Mouse (Mus musculus) forebrain, embryonic 12.5 days (tissue): ENCODE results near the gene Ppp6r2. TPM values are rescaled to one million over a fixed set of nuclear protein-coding genes. Genes with fewer than 3 reads are reported as not detected.
A peak's percentile ranks its signal among the peaks of the same experiment; 100 is the strongest.

Experiments
- ATAC-seq: fragments of 200-750 bp; cut with Nextera tagmentation; 2 replicates; pipeline ENCODE4 v1.8.0; 2017; ENCODE audit warnings: moderate TSS enrichment; ENCODE audit not compliant: low FRiP score
- H3K27ac ChIP-seq: fragments of 300-500 bp; sonication (generic); 2 replicates; pipeline ENCODE4 v1.5.1; 2016; ENCODE audit warnings: mild to moderate bottlenecking
- H3K27me3 ChIP-seq: fragments of 300-500 bp; sonication (generic); 2 replicates; pipeline ENCODE4 v1.6.1; 2016; ENCODE audit warnings: mild to moderate bottlenecking
- H3K36me3 ChIP-seq: fragments of 300-500 bp; sonication (generic); replicated peaks from 2 replicates; pipeline ENCODE4 v1.6.1; 2016; ENCODE audit warnings: mild to moderate bottlenecking
- H3K4me1 ChIP-seq: fragments of 300-500 bp; sonication (generic); 2 replicates; pipeline ENCODE4 v1.6.1; 2016
- H3K4me2 ChIP-seq: fragments of 300-500 bp; sonication (generic); 2 replicates; pipeline ENCODE4 v1.6.1; 2016; ENCODE audit warnings: mild to moderate bottlenecking, moderate library complexity
- H3K4me3 ChIP-seq: fragments of 300-500 bp; sonication (generic); replicated peaks from 2 replicates; pipeline ENCODE4 v1.5.1; 2016; ENCODE audit warnings: mild to moderate bottlenecking
- H3K9ac ChIP-seq: fragments of 300-500 bp; sonication (generic); 2 replicates; pipeline ENCODE4 v1.6.1; 2016; ENCODE audit warnings: mild to moderate bottlenecking
- H3K9me3 ChIP-seq: fragments of 300-500 bp; sonication (generic); 2 replicates; pipeline ENCODE4 v1.6.1; 2016
- WGBS: fragments of 180-500 bp; shearing (Covaris S2); methylation state at CpG from one replicate; pipeline ENCODE4 v1.1.7; 2016; 5-methylcytosine and 5-hydroxymethylcytosine counted together
- microRNA-seq: library from miRNA; unstranded; fragments of <30 nt; microRNA quantifications from one replicate; pipeline ENCODE4, GENCODE M21; 2017
- polyA plus RNA-seq: library from polyadenylated mRNA; unstranded; fragments of >200 nt; fragmentation: Nextera tagmentation; extraction: Ambion mirVana; gene quantifications from 2 replicates; pipeline ENCODE4 v1.2.1, GENCODE M21; 2016

The Ppp6r2 gene
- polyA plus RNA-seq, 1 experiment from 2014 or later, result 47.1 TPM

DNA sequence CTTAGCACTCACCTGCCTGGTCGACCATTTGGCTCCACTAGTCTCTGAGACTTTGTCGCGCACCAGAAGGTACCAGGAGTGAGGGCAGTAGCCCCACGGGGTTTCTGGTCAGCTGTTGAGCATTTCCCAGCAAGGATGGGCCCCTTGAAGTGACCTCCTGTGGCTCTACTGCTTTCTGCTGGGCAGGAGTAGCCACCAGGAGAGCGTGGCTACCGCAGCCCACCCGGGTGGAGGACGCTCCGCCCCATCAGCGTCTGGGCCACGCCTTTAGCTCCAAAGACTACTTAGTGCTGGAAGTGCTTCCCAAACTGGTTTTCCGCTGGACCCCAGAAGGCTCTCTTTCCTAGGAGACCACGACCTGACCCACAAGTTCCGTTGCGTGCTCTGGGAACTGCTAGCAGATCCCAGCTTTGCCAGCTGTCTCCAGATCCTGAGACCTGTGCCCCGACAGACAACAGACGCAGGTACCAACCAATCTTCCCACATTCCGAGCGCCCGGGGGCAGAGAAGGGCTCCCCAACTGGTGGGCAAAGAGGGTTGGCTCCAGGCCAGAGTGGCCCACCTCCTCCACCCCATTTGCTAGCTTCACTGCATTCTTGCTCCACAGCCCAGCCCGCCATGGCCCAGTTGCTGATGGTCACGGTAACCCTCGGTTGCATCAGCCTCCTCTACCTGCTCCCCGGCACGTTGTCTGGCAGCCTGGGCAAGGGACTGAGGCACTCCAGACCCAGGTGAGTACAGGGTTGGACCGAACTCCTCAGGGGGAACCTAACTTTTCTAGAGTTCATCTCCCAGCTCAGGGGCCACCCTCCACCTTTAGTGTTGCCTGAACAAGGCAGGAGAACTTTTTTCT is 111.5 kb downstream of the Ppp6r2 start, which contains the start of gene Adm2:
Adm2 (plus strand) TSS at position 51 of the 853 bp plus-strand sequence.
- H3K4me1 ChIP-seq, result peaks cover 9% of the 10 kb centered on the region; the same call in 1 of the 2 replicates
- 10% methylated on average over 26 of the region's 26 CpGs for WGBS
- peak within 1 kb of the TSS; percentile 38 for H3K4me2 ChIP-seq
- no peak within 1 kb of the TSS for H3K4me3 ChIP-seq
- H3K36me3 ChIP-seq, result no peaks in the 10 kb centered on the region
- ATAC-seq, result no peak
- no peak within 1 kb of the TSS for H3K9ac ChIP-seq
- H3K9me3 ChIP-seq, result no peaks in the 10 kb centered on the region
- H3K27me3 ChIP-seq, result peaks cover 30% of the 10 kb centered on the region
- H3K27ac ChIP-seq, result no peak within 1 kb of the TSS

DNA sequence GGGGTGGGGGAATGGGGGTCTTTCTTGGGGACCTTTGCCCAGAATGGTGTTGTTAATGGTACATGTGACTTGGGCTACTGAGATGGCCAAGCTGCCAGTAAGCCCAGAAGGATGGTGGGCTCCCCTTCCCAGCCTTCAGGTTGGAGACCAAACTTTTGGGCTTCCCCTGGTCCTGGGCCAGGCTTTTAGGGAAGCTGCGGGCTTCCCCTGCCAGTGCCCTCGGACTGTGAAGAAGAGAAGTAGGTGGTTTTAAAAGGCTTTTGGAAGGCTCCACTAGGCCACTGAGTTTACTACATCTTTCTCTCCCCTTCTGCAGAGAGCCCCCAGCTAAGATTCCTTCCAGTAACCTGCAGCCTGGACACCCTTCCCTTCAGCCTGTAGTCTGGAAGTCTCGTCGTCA is 112.3 kb downstream of the Ppp6r2 start:
- Histone ChIP-seq H3K36me3 (no peaks in the 10 kb centered on the region), H3K4me3 (no peak overlapping the region), H3K27ac (no peak overlapping the region), H3K9me3 (no peaks in the 10 kb centered on the region), H3K4me1 (peaks cover 9% of the 10 kb centered on the region; the same call in 1 of the 2 replicates), H3K4me2 (no peak overlapping the region), H3K9ac (no peak overlapping the region), H3K27me3 (peaks cover 30% of the 10 kb centered on the region)
- WGBS, result 89% methylated on average over 4 of the region's 4 CpGs
- ATAC-seq, result no peak

DNA sequence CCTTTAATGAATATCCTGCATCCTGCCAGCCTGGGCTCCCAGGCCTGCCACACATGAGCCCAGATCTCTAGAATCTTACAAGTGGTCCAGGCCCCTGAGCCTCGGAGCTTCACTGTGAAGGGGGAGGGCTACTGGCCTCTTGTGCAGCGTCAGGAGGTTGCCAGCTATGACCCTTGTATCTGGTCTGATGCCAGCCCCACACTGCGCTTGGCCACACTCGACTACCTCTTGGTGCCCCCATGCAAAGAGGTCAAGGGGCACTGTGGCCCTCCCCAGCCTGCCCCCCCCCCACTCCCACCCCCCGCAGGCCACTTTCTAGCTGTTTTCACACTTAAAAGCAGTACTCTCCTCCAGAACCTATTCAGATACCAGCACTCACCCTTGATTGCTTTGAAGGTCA is 115.1 kb downstream of the Ppp6r2 start:
- 73% methylated on average over 5 of the region's 5 CpGs for WGBS
- Histone ChIP-seq H3K4me3 (no peak overlapping the region), H3K4me1 (peaks cover 9% of the 10 kb centered on the region; the same call in 1 of the 2 replicates), H3K27me3 (peaks cover 22% of the 10 kb centered on the region), H3K9me3 (no peaks in the 10 kb centered on the region), H3K36me3 (no peaks in the 10 kb centered on the region), H3K27ac (no peak overlapping the region), H3K4me2 (no peak overlapping the region), H3K9ac (no peak overlapping the region)
- ATAC-seq, result no peak

GRCm38 (mm10) chr15:89334271-89334670 is 122.9 kb downstream of the Ppp6r2 start, which contains the start of gene Miox:
Gene Miox, plus strand, starts transcription at chr15:89334398.
- no peak for ATAC-seq
- Histone ChIP-seq H3K4me1 (no peaks in the 10 kb centered on the region), H3K27ac (no peak within 1 kb of the TSS), H3K27me3 (no peaks in the 10 kb centered on the region), H3K4me2 (no peak within 1 kb of the TSS), H3K9ac (no peak within 1 kb of the TSS), H3K36me3 (no peaks in the 10 kb centered on the region), H3K4me3 (no peak within 1 kb of the TSS), H3K9me3 (no peaks in the 10 kb centered on the region)
- WGBS, result 90% methylated on average over 7 of the region's 7 CpGs

DNA sequence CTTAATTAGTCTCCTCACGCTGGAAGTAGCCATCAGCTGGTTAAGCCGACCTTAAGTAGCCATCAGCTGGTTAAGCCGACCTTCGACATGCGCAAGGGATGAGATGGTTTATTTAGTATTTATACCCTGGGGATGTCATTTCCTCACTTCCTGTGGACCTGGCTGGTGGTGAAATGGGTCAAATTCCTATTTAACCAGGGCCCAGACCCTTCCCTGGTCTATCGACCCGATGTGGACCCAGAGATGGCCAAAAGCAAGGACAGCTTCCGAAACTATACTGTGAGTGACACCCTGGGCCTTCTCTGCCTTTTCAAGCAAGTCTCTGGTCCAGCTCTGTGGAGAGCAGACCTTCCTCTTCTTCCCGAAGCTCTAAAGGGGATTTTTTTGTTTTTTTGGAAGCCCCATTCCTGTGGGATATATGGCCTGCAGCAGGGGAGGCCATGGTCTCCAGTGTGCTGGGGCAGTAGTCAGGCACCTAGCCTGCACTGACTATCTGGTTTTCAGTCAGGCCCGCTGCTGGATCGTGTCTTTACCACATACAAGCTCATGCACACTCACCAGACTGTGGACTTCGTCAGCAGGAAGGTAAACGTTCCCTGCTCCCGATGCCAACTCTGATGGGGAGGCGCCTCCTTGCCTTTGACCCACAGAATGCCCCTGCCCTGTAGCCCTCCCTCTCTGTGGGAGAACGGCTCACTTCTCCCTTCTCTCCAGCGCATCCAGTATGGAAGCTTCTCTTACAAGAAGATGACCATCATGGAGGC is 123.6 kb downstream of the Ppp6r2 start:
- H3K9ac ChIP-seq, result no peak overlapping the region
- no peaks in the 10 kb centered on the region for H3K36me3 ChIP-seq
- H3K9me3 ChIP-seq, result no peaks in the 10 kb centered on the region
- H3K4me2 ChIP-seq, result no peak overlapping the region
- no peaks in the 10 kb centered on the region for H3K27me3 ChIP-seq
- H3K4me3 ChIP-seq, result no peak overlapping the region
- H3K27ac ChIP-seq, result no peak overlapping the region
- no peaks in the 10 kb centered on the region for H3K4me1 ChIP-seq
- ATAC-seq, result no peak
- 85% methylated on average over 17 of the region's 17 CpGs for WGBS

- Histone ChIP-seq H3K27me3 (no peaks in the 10 kb centered on the region), H3K4me1 (no peaks in the 10 kb centered on the region), H3K4me2 (no peak overlapping the region), H3K36me3 (no peaks in the 10 kb centered on the region), H3K9ac (no peak overlapping the region), H3K27ac (no peak overlapping the region), H3K4me3 (no peak overlapping the region), H3K9me3 (no peaks in the 10 kb centered on the region)
- 86% methylated on average over 14 of the region's 14 CpGs for WGBS
- no peak for ATAC-seq
Observed at GRCm38 (mm10) chr15:89336422-89336821, 125.1 kb downstream of the Ppp6r2 start.

Small RNA genes within 50 kb of the gene (microRNA-seq; reads per million reads assigned to microRNA genes)
- gene Mir6958 (6.6 reads per million, percentile 22 among the genes with 10 or more reads in this experiment), gene Mir6959 (0.73 reads per million), gene Mir7118 (0.73 reads per million)

Other genes starting within 250 kb of the Ppp6r2 start
- 15.5 and 16.3 TPM in 2 replicates for gene Mlc1, start 232.5 kb upstream of the Ppp6r2 start, polyA plus RNA-seq
- gene Mov10l1, start 228.6 kb upstream of the Ppp6r2 start, polyA plus RNA-seq, result not detected in 2 replicates
- gene Panx2, start 151.8 kb upstream of the Ppp6r2 start, polyA plus RNA-seq, result 1.3 and 1.8 TPM in 2 replicates
- gene Trabd, start 136.4 kb upstream of the Ppp6r2 start, polyA plus RNA-seq, result 46.3 and 48.8 TPM in 2 replicates
- gene Selenoo, start 122.5 kb upstream of the Ppp6r2 start, polyA plus RNA-seq, result 23.1 and 24.4 TPM in 2 replicates
- 27.4 and 27.7 TPM in 2 replicates for gene Tubgcp6, start 88.4 kb upstream of the Ppp6r2 start, polyA plus RNA-seq
- 20.5 TPM in 2 replicates for gene Hdac10, start 82.9 kb upstream of the Ppp6r2 start, polyA plus RNA-seq
- 14.2 and 16.7 TPM in 2 replicates for gene Mapk12, start 70.8 kb upstream of the Ppp6r2 start, polyA plus RNA-seq
- 46.9 and 47.4 TPM in 2 replicates for gene Mapk11, start 61.9 kb upstream of the Ppp6r2 start, polyA plus RNA-seq
- gene Plxnb2, start 30.8 kb upstream of the Ppp6r2 start, polyA plus RNA-seq, result 174 and 182 TPM in 2 replicates
- gene Dennd6b, start 15.1 kb upstream of the Ppp6r2 start, polyA plus RNA-seq, result 38.8 and 44.0 TPM in 2 replicates
- gene Sbf1, start 103.8 kb downstream of the Ppp6r2 start, polyA plus RNA-seq, result 82.5 and 88.9 TPM in 2 replicates
- not detected in 2 replicates for gene Adm2, start 111.2 kb downstream of the Ppp6r2 start, polyA plus RNA-seq
- gene Miox, start 122.8 kb downstream of the Ppp6r2 start, polyA plus RNA-seq, result not detected in 2 replicates
- 45.6 and 47.0 TPM in 2 replicates for gene Lmf2, start 144.1 kb downstream of the Ppp6r2 start, polyA plus RNA-seq
- gene Ncaph2, start 144.2 kb downstream of the Ppp6r2 start, polyA plus RNA-seq, result 186 and 191 TPM in 2 replicates
- 4.7 and 5.1 TPM in 2 replicates for gene Sco2, start 162.3 kb downstream of the Ppp6r2 start, polyA plus RNA-seq
- gene Tymp, start 165.5 kb downstream of the Ppp6r2 start, polyA plus RNA-seq, result 1.1 and 1.4 TPM in 2 replicates
- gene Odf3b, start 167.7 kb downstream of the Ppp6r2 start, polyA plus RNA-seq, result 1.1 TPM in 2 replicates
- gene Klhdc7b, start 173.4 kb downstream of the Ppp6r2 start, polyA plus RNA-seq, result not detected in 2 replicates
- gene Syce3, start 198.9 kb downstream of the Ppp6r2 start, polyA plus RNA-seq, result not detected in 2 replicates
- 0.67 and 0.70 TPM in 2 replicates for gene Cpt1b, start 214.3 kb downstream of the Ppp6r2 start, polyA plus RNA-seq
- 3.8 and 5.0 TPM in 2 replicates for gene C730034F03Rik, start 218.0 kb downstream of the Ppp6r2 start, polyA plus RNA-seq
- 0.27 TPM in 1 of 2 replicates, not detected in the other for gene Gm44502, start 218.1 kb downstream of the Ppp6r2 start, polyA plus RNA-seq
- 58.8 and 62.6 TPM in 2 replicates for gene Chkb, start 218.4 kb downstream of the Ppp6r2 start, polyA plus RNA-seq
- 44.1 and 51.6 TPM in 2 replicates for gene Mapk8ip2, start 242.4 kb downstream of the Ppp6r2 start, polyA plus RNA-seq